Mouse (Mus musculus): ENCODE data around the gene Tmcc1. TPM values are rescaled to one million over a fixed set of nuclear protein-coding genes. Genes with fewer than 3 reads are reported as not detected.

Gene Tmcc1
- 100 to 1,000 TPM; 217 to 292 TPM for total RNA-seq (2023)

DNA sequence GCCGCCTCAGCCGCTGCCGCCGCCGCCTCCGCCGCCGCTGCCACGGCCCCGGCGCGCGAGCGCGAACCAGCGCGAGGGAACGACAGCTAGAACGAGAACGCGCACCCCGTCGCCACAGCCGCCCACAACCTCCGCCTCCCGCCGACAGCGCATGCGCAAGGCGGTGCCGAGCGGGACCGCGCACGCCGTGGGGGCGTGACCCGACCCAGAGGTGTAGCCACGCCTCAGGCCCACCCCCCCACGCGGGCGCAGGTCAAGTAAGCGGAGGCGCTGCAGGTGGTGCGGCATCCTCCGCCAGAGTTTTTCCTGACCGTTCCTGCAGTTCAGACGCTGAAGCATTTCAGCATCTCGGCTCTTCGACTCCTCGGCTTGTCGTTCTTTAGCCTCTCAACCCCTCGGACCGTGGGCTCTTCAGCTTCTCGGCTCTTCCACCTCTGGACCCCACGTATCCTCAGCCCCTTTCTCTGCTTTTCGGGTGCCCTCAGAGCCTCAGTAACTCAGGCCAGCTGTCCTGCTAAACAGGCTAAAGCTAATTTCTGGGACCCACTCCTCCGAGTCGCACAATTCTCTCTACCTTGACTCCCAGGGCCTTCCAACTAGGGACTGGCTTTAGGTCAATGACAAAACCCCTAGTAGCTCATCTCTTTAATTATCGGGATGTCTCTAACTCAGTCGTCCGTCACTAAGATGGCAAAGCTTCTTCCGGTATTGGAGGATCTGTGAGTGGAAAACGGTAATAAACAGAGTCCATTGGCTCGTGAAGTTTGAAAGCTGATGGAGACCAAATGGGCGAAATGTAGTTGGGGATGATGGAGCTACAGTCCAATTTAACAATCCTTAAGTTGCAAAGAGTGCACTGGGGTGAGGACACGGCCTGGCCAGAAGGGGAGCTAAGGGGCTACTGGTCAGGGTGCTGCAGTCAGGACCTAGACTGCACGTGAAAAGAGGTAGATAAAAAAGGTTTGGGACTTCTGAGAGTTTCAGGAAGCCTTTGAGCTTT, at the start of gene Tmcc1:
Tmcc1 (minus strand) TSS at position 93 of the 1,000 bp plus-strand sequence.

GRCm38 (mm10) chr6:116207729-116208534, 14.6 kb upstream of the Tmcc1 start, which contains the start of gene Washc2:
Gene Washc2, plus strand, starts transcription at chr6:116208038.

GRCm38 (mm10) chr6:115994877-115995520, 198.3 kb downstream of the Tmcc1 start, which contains the start of gene Plxnd1:
Gene Plxnd1, minus strand, starts transcription at chr6:115995005.

Other genes starting within 250 kb of the Tmcc1 start
- not detected for gene H1foo, start 248.5 kb downstream of the Tmcc1 start, total RNA-seq (2023)
- 100 to 1,000 TPM; 119 to 135 TPM for gene Plxnd1, start 198.5 kb downstream of the Tmcc1 start, total RNA-seq (2023)
- gene Washc2, start 14.6 kb upstream of the Tmcc1 start, total RNA-seq (2023) = 100 to 1,000 TPM; 115 to 125 TPM
- 10 to 100 TPM; 24.3 to 30.1 TPM for gene Zfand4, start 70.7 kb upstream of the Tmcc1 start, total RNA-seq (2023)
- 10 to 100 TPM; 20.5 to 22.5 TPM for gene March8, start 144.5 kb upstream of the Tmcc1 start, total RNA-seq (2023)